Mouse (Mus musculus): ENCODE results near the gene Gclm. TPM values are rescaled to one million over a fixed set of nuclear protein-coding genes. Genes with fewer than 3 reads are reported as not detected.

Gclm gene
- polyA plus RNA-seq, 1 experiment = 316 TPM

DNA sequence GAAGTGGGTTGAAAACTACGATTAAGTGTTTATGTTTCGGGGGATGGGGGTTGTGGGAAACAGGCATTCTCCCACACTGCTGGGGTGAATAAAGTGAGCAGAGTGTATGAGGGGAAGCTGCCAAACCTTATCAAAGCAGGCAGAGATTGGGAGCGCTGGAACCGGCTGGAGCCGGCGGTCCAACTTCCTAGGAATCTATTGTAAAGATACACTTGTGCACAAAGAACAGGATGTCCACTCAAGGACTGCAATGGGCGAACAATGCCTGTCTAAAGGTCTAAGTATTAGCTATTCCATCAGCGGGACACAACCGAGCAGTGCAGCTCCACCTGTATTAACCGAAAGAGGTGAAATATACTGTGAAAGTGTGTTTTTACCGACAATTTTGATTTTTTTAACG, 46.5 kb downstream of the Gclm start:
- H3K27ac ChIP-seq (ENCODE audit: insufficient read depth, low read depth, low read length) = 0 out of 2 replicates have a peak overlapping the region, but pooled peaks have one; percentile 16
- H3K4me3 ChIP-seq (ENCODE audit: insufficient read depth, low read length) = no peak overlapping the region
- H3K4me1 ChIP-seq (ENCODE audit: control insufficient read depth, insufficient read depth, low read length) = peaks cover 27% of the 10 kb centered on the region
- TF ChIP-seq CTCF (IDR thresholded peaks at IDR 0.05; ENCODE audit: low read depth, low read length) = no peak
- TF ChIP-seq POLR2A (IDR thresholded peaks at IDR 0.05; ENCODE audit: borderline replicate concordance, low read depth, low read length) = no peak

DNA sequence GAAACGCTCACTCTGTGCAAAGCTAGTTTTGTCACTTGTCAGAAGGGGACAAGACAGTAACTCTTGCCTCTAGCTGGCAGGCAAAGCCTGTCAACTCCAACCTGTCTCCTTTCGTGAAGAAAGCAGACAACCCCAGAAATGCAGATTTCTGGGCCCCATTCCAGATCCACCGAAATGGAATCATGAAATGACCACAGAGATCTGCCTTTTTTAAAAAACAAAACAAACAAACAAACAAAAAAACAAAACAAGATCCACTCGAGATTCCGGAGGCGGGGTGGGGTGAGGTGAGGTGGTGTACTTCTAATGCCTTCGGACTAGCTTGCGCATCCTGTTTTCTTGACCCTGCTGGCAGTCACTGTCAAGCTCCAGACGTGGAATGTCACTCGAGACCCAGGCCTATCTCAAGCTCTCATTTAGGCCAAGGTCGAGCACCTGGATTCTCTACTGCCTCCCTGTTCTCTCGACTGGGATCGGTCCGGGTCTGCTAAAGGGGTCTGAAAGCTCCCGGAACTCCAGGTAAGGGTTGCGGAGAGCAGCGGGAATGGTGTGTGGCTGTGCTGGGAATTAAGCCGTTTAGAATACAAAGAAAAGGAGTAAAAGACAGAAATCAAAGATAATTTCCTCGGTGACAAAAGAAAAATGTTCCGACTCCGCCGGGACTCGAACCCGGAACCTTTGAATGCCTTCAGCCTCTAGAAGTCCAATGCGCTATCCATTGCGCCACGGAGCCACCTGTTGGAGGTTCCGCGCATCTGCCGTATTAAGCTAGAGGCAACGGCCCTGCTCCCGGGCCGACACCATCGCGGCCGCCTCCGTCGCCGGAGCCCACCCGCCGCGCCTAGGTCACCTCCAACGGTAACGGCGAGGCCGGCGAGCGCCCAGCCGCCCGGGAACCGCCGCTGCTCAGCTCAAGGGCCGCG, 47.2 kb downstream of the Gclm start:
- H3K4me3 ChIP-seq (ENCODE audit: insufficient read depth, low read length) = peak overlapping the region; percentile 81
- TF ChIP-seq CTCF (IDR thresholded peaks at IDR 0.05; ENCODE audit: low read depth, low read length) (no peak; the same call in 1 of the 2 replicates), POLR2A (IDR thresholded peaks at IDR 0.05; ENCODE audit: borderline replicate concordance, low read depth, low read length) (no peak)
- peak overlapping the region; percentile 49 for H3K27ac ChIP-seq (ENCODE audit: insufficient read depth, low read depth, low read length)
- H3K4me1 ChIP-seq (ENCODE audit: control insufficient read depth, insufficient read depth, low read length) = peaks cover 27% of the 10 kb centered on the region

GRCm38 (mm10) chr3:122293223-122293953, 48.0 kb downstream of the Gclm start:
- peak overlapping the region; percentile 81 for H3K4me3 ChIP-seq (ENCODE audit: insufficient read depth, low read length)
- H3K27ac ChIP-seq (ENCODE audit: insufficient read depth, low read depth, low read length) = peak overlapping the region; percentile 49
- H3K4me1 ChIP-seq (ENCODE audit: control insufficient read depth, insufficient read depth, low read length) = peaks cover 27% of the 10 kb centered on the region
- TF ChIP-seq CTCF (IDR thresholded peaks at IDR 0.05; ENCODE audit: low read depth, low read length) (no peak), POLR2A (IDR thresholded peaks at IDR 0.05; ENCODE audit: borderline replicate concordance, low read depth, low read length) (no peak)

DNA sequence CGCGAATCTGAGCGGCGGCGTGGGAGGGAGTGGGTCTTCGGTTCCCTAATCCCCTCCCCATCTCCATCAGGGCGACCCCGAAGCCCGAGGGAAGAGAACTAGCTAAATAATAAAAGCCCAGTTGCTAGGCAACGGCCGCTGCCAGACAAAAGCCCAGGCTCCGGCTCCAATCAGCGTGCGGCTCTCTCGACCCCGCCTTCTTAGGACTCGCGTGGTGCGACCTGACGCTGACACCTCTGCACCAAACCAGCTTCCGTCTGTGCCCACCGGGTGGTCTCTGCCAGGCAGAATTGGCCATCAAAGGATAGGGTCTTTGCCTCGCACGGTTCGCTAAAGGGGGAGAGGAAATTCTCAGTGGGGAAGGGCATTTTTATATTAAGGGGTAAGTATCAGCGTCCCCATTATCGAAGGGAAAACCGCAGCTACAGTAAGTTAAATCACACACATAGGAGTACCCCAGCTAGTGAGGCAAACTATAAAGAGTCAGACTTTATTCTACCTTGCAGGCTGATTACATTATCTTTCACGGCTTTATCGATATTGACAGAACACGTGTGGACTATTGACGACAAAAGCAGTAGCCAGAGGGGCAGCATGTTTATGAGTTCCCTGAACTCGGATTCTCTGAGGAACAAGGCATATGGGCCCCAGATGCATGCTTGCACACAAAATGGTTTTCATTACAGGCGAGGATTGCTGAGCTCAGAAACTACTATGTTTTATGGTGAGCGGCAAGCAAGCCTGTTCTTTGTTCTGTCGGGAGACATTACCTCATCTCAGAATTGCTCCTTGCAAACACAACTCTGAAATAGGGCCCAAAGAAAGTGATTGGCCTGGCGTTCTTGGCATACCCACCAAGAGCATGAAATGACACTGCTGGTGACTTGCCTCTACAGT, 48.8 kb downstream of the Gclm start, which contains the start of gene Bcar3:
Gene Bcar3 (plus strand): TSS at position 183 of the 897 bp plus-strand sequence.
- peaks cover 27% of the 10 kb centered on the region for H3K4me1 ChIP-seq (ENCODE audit: control insufficient read depth, insufficient read depth, low read length)
- TF ChIP-seq POLR2A (IDR thresholded peaks at IDR 0.05; ENCODE audit: borderline replicate concordance, low read depth, low read length) (no peak), CTCF (IDR thresholded peaks at IDR 0.05; ENCODE audit: low read depth, low read length) (no peak)
- peak within 1 kb of the TSS; percentile 49 for H3K27ac ChIP-seq (ENCODE audit: insufficient read depth, low read depth, low read length)
- peak within 1 kb of the TSS; percentile 81 for H3K4me3 ChIP-seq (ENCODE audit: insufficient read depth, low read length)

DNA sequence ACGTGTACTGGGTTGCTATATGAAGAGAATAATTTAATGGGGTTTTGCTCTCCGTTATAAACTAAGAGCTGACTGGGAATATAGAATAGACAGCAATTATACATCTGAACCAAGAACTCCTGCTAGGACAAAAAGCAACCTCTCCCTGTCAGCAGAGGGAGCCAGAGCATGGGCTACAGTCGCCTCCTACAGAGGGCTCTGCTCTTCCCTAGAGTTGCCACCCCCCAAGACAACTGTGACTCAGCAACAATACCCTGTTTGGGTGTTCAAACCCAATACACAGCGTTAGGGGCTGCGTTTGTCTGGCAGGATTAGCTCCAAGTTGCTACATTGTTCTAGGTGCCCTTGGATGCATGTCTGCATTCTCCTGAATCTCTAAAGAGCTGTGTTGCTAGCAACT, 50.2 kb downstream of the Gclm start:
- H3K4me3 ChIP-seq (ENCODE audit: insufficient read depth, low read length) = no peak overlapping the region
- H3K4me1 ChIP-seq (ENCODE audit: control insufficient read depth, insufficient read depth, low read length) = peaks cover 21% of the 10 kb centered on the region
- peak; percentile 75 for TF ChIP-seq CTCF (IDR thresholded peaks at IDR 0.05; ENCODE audit: low read depth, low read length)
- TF ChIP-seq POLR2A (IDR thresholded peaks at IDR 0.05; ENCODE audit: borderline replicate concordance, low read depth, low read length) = no peak
- H3K27ac ChIP-seq (ENCODE audit: insufficient read depth, low read depth, low read length) = no peak overlapping the region

DNA sequence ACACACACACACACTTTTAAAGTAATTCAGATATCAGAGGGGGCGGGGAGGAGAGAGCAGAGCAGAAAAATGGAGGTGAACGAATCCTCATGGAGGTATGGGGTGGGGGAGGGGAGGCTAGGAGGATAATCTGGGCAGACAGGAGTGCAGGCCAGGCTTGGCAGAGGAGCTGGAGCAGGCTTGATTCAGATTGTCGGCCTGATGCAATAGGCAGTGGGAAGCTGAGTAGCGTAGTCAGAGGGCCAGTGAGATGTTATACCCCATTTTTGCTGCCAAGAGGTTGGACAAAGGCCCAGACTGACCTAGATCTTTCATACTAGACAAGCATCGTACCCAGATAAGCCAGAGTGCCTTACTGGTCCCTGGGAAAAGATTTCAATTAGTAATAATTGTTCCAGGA, 51.6 kb downstream of the Gclm start:
- TF ChIP-seq CTCF (IDR thresholded peaks at IDR 0.05; ENCODE audit: low read depth, low read length) (no peak), POLR2A (IDR thresholded peaks at IDR 0.05; ENCODE audit: borderline replicate concordance, low read depth, low read length) (no peak)

GRCm38 (mm10) chr3:122300983-122301919, 55.9 kb downstream of the Gclm start:
- Histone ChIP-seq H3K4me3 (ENCODE audit: insufficient read depth, low read length) (no peak overlapping the region), H3K27ac (ENCODE audit: insufficient read depth, low read depth, low read length) (peak overlapping the region; percentile 85), H3K4me1 (ENCODE audit: control insufficient read depth, insufficient read depth, low read length) (peaks cover 17% of the 10 kb centered on the region)
- TF ChIP-seq CTCF (IDR thresholded peaks at IDR 0.05; ENCODE audit: low read depth, low read length) (no peak), POLR2A (IDR thresholded peaks at IDR 0.05; ENCODE audit: borderline replicate concordance, low read depth, low read length) (no peak)

More for the DNA sequence above, 51.6 kb downstream of the Gclm start:
- Histone ChIP-seq H3K4me3 (ENCODE audit: insufficient read depth, low read length) (no peak overlapping the region), H3K27ac (ENCODE audit: insufficient read depth, low read depth, low read length) (no peak overlapping the region), H3K4me1 (ENCODE audit: control insufficient read depth, insufficient read depth, low read length) (peaks cover 26% of the 10 kb centered on the region)

DNA sequence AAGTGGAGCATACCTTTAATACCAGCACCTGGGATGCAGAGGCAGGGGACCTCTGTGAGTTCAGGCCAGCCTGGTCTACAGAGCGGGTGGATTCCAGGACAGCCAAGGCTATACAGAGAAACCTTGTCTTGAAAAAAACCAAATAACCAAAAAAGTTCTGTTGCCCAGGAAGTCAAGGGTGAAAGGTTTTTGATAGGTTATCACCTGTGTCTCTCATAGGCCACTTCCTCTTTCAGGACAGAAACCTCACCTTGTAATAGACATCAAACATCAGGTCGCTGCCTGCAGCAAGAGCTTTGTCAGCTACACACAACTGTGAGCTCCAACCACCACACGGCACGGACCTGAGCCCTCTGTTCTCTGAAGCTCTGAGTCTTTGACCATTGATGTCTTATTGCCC, 59.2 kb downstream of the Gclm start:
- H3K4me3 ChIP-seq (ENCODE audit: insufficient read depth, low read length) = no peak overlapping the region
- no peak for TF ChIP-seq POLR2A (IDR thresholded peaks at IDR 0.05; ENCODE audit: borderline replicate concordance, low read depth, low read length)
- no peak for TF ChIP-seq CTCF (IDR thresholded peaks at IDR 0.05; ENCODE audit: low read depth, low read length)
- no peak overlapping the region for H3K27ac ChIP-seq (ENCODE audit: insufficient read depth, low read depth, low read length)
- peaks cover 17% of the 10 kb centered on the region for H3K4me1 ChIP-seq (ENCODE audit: control insufficient read depth, insufficient read depth, low read length)
